Mouse (Mus musculus): Measurements from ENCODE around the gene Anks4b.

The Anks4b gene

DNA sequence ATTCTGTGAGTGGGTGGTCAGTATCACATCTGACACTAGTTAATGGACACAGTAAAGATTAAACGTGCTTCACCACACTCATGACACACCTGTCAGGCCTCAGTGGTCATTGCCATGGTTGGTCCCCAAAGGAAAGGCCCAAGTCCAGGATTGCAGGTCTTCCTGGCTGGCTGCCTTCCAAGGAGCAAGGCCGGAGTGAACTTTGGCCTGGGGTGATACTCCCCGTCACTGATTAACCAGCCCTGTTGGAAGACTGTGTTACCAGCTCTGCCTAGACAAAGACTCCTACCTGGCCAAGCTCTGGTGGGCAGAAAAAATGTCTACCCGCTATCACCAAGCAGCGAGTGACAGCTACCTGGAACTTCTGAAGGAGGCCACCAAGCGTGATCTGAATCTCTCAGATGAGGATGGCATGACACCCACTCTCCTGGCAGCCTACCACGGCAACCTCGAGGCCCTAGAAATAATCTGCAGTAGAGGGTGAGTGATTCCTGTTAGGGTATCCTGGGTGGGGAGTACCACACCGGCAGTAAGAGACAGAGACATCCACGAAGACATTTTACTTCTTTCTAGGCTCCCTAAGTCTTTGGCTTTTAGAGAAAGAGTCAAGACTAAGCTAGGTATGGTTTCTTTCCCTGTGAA lies at the start of gene Anks4b:
Anks4b (plus strand) TSS at position 256 of the 642 bp plus-strand sequence.
- DNase-seq = no peak

DNA sequence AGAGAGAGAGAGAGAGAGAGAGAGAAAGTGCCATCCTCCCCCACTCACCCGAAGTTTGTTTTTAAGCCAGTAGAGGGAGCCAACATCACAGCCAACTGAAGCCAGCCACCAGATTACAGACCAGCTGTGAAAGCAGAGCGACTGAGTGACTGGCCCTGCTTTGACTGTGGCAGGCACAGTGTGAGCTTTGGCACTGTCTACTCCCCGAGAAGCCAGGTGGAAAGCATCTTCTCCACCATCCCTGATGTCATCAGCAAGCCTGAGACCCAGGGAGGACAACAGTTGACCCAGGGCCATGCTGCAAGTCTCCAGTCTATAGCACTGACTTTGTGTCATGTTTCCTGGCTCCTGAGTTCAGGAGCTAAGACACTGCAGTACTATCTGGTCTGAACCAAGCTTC lies 48.8 kb upstream of the Anks4b start:
- DNase-seq = no peak

DNA sequence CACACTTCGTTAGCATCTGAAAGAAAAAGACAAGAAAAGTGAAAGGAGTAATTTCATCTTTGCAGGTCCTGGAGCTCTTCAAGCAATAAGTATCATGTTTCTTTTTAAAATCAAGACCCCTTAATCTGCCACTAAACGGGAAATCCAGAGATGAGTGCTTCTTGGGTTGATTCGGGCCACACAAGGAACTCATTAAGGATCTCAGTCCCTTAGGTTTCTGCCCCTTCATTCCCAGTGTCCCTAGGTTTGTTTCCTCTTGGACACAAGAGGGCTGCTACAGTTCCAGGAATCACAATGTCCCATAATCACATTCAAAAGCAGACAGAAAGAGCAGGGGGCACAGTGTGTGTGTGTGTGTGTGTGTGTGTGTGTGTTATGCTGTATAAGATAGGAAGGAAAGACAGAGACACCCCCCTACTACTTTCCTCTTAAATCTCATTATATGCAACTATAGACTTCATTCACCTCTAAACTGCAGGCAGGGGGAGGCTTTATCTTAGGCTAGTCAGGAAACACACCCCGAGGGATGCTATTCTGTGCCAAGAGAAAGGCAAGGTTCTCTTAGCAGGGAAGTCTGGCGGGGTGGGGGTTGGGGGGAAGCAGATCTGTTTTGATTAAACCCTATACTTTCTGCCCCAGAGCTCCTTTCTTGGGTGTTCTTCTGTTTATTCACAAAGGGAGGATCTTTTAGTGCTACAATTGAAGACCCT lies 46.5 kb upstream of the Anks4b start:
- DNase-seq = no peak

DNA sequence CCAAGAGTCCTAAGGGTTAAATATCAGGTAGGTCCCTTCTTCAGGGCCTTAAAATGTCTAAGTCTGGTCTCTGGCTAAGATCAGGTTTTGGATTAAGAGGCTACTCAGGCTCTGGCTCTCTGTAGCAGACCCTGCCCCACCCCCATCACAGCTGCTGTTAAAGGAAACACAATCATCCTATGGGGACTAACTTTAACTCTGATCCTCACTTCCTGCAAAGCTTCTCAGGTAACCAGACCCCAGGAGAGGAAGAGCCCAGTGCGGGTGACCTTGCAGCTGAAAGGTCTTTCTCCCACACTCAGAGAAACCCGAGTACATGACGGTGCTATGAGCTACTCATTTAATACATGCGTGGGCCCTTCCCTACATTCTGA lies 46.0 kb upstream of the Anks4b start:
- no peak for DNase-seq

DNA sequence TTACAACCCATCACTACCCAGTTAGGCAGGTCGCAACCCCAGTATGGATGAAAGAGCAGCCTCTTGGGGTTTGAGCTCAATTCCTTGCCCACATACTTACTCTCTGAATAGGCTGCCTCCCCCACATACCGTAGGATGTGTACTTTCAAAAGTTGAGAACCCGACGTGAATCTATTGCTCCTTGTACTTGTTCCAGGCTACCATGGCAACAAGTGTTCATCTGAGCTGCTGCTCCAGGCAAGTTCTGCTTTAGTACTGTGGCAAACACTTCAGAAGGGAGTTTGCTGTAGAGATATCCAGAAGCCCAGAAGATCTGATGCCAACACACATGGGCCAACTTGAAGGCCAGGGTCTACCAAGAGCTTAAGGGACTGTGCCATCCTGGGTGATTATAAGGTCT lies 44.7 kb upstream of the Anks4b start:
- no peak for DNase-seq

DNA sequence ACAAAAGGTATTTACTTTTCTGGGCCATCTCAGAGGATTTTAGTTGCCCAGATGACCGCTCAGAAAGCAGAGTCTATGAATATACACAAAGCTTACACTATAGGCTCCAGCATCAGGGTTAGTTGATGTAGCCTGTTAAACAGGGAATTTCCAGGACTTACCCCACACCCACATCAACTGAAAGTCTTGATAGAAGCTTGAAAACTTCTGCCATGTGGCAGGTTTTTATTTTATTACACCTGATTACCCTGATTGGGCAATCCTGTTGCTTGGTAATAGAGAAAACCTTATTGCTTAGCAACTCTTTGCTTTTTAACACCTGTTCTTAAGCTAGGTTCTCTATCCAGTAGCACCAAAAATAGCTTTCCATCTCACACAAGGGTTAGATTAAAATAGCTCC lies 30.9 kb upstream of the Anks4b start:
- DNase-seq = no peak

DNA sequence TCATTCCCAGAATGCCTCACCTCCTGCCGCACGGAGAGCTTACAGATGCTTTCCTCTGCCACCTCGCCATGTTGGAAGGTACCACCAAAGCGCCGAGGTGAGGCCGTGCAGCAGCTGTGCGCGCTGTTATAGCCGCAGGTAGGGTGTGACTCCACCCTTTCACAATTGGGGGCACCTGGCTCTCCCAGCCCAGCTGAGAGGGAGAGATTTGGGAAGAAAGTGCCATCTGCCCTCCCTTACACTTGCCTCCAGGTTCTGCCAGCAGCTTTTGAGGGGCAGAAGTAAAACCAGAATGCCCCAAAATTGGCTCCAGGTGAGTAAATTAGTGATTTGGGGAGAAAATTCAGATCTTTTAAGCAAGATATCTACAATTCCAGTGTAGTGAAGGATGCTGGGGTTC lies 28.5 kb upstream of the Anks4b start, which contains the start of gene Zp2:
Zp2 (minus strand) TSS at position 101 of the 400 bp plus-strand sequence.
- no peak for DNase-seq

DNA sequence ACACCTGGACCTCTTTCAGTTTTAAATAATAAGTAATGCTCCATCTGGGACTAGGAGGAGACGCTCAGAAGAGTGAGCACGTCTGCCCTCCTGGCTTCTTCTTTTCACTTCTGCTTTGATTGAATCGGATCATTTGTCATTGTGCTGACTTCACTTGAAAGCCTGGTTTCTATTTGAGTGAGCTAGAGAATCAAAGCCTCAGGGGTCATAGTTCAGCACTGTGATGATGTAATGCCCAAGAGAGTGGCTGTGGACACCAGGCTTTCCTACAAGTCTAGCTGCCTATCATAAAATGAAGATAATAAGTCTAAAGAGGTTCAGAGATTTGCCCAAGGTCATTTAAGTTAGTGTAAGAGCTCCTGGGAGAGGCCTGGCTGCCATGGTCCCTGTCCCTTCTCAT lies 23.4 kb upstream of the Anks4b start:
- no peak for DNase-seq

DNA sequence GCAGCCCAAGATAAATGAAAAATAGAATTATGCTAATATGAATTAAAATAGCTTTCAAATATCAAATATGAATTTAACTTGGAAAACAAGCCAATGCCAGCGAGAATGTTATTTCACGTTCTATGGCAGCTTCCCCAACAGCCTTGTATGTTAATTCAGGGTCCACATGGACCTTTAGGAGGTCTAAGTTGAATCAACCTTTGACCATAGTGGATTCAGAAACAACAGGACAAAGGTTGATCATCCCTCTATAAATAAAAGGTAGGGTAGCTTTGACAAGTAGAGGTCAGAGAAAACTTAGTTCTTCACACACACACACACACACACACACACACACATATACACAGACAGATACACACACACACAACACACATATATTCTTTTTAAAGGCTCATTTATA lies 22.8 kb upstream of the Anks4b start:
- DNase-seq = no peak

DNA sequence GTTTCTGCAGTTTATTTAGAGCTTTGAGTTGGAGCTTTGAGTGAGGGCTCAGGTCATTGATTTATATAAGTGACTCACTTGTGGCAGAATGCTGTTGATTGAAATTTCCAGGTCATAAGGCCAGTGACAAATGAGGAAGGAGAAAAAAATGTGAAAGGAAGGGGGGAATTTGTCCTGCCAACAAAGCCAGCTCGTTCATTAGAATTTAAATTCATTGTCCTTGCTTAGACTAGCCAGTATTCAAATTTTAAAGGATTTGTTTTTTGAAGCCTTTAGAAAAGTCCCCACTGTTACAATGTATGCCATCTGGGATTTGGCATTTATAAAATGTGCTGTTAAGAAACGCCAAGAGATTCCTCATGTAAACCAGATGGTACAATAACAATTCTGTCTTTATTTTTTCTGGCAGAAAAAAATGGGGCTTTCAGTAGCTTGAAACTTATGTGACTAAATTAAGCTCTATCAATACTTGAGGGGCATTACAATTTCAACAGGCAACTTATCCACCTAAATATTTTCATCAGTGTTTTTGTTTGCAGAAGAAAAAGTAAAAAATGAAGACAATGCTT lies 16.7 kb upstream of the Anks4b start:
- DNase-seq = no peak

DNA sequence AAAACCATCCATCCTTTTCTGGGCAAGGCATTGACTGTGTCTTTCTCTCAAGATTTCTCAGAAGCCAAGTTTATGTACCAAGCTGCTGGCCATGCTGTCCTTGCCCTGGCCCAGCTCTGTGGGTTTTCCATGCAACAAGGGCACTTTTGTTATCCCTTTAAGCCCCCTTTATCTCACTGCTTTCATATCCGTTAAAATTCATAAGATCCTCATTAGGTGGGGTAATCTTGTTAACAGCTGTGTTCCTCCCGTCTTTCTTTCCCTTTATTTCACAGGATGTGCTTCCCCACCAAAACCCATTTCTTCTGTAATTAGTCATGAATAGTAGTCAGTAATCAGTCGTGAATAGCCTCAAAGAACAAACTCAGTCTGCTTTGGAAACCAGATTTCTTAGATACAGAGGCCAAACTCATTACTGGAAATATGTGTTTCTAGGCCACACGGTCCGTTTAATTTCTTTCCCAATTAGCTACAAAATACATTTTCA lies 16.0 kb upstream of the Anks4b start:
- no peak for DNase-seq

DNA sequence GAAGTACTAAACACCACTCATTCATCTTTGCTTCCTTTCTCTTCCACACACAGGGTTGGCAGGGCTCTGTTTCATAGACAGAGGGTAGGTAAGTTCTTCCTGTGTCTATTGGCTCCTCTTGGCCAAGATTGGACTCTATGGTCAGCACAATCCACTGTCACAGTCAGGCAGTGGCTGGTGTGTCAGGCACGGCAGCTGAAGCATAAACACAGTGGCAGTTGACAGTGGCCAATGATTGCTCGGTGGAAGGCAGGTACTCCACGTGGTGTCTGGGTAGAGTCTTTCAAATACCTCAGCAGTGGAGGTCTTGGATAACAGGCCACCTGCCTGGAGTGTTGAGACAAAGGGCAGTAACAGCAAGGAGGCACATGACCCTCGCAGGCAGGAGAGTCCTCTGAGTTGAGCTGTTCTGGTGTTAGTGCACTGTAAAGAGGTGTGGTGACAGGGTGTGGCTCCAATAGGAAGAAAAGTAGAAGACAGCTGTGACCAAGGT lies 15.5 kb upstream of the Anks4b start:
- DNase-seq = no peak

DNA sequence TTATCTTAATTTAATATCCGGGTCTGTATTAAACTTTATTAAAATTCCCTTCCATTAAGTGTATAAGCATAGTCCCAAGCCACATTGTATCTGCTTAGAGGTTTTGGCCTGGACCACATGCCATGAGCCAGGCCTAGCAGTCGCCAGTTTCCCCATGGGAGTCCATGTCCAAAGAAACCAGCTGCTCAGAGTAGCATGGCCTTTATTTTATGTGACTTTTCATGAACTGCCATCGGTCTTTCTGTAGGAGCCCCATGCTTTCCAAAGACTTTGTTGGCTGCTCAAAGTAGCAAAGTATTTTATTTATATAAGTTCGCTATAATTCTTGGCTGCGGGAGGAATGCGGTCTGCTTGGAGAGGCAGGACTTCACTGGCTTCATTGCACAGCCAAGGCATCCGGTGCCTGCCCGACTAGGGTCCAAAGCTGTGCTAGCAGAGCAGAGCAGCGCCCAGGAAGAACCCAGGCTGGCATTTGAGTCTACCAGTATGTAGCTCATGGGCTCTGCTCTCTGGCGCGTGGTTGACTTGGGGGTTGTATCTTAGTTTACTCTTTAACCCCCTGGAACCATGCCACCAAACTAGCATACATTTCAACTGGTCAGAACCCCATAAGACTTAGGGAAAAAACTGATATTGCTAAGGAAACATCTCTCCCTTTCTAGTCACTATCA lies 9.9 kb upstream of the Anks4b start:
- DNase-seq = no peak

DNA sequence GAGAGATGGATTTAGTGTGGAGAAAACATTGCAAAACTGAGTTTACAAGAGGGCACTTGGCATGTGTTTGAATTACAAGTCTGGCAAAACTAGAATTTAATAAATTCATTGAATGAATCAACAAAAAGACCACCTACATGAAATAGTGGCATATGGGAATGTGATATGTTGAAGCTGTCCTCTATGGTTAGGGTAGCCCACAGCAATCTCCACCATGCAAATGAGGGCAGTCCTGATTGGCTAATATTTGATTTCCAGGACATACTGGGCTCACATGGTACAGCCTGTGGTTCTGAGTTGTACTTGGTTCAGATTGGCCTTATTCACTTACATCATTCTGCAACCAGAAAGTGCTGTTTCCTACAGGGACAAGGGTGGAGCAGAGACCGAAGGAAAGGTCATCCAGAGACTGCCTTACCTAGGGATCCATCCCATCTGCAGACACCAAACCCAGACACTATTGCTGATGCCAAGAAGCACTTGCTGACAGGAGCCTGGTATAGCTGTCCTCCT lies 1.4 kb upstream of the Anks4b start:
- DNase-seq = no peak

DNA sequence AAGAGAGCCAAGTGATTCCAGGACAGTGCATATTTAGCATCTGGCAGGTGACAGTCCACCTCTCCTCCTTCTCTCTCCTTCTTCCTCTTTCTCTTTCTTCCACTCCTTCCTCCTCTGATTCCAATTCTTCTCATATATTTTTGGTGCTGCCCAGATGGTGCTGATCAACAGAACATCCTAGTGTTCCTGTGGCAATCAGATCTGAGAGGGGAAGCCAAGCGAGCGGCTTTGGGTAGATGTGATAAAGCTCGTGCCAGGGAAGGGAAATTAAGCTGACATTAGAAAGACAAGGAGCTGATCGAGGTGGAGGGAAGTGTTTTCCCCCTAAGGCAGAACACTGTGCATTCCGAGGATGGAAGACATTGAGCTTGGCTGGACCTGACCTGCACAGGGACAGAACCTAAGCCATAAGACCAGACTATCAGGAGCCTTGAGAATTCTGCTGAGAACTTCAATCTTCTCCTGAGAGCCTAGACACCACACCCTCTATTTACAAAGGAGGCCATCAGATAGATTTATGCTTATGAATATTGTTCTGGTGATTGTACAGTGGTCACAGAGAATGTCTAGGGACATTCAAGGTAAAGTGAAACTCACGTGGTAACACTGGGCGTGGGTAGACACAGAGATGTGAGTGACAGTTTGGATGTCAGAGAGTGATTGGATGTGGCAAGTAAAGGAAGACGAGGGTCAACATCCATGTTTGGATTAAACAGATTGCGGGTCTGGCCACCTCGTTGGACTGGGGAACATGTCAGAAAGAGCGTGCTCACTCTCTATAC lies 1.3 kb downstream of the Anks4b start:
- no peak for DNase-seq

DNA sequence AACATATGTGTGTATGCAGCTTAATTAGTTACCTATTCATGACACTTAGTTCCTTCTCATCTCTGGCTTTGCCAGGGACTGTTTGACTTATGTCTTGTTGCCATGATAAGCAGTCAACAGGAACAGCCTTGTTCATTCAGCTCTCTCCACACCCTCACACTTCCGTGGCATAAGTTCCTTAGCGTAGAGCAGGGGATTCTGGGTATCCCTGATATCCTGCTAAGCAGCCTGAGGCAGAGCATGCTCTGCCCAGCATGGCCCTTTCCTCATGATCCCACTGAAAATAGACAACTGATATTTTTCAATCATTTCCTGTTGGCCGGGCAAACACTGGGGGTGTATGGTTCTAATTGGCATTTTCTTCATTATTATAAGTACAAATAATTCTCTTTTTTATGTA lies 4.0 kb downstream of the Anks4b start:
- no peak for DNase-seq

DNA sequence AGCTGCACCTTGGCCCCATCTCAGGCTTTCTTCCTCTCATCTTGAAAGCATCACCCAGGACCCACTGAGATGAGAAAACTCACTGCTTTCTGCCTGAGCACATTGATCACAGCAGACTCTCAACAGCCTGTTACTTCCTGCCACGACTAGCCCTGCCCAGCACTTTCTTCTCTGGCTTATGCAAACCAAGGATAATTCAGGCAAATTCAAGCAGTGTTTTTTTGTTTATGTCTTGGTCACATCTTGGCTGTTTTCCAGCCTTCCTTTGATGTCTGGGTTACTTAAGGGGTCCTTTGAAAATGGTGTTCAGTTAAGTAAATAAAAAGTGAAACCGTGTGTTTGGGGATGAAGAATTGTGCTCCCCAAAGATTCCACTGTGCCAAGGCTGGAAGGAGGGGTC lies 5.3 kb downstream of the Anks4b start:
- DNase-seq = no peak

DNA sequence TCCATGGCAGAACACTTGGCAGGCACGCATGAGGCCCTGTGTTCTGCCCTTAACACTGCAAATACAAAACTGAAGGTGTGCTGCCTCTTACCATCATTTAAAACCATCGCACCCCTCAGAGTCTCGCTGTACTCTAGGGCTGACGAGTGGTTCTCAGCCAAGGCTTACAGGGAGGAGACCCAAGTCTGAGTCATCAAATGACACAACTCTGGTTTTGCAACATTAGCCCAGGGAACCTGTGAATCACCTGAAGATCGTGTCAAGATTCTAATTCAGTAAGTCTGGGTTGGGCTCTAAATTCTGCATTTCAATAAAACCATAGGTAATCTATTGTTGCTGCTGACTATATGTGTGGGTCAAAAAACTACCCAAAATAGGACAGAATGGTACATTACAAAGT lies 6.9 kb downstream of the Anks4b start:
- no peak for DNase-seq

DNA sequence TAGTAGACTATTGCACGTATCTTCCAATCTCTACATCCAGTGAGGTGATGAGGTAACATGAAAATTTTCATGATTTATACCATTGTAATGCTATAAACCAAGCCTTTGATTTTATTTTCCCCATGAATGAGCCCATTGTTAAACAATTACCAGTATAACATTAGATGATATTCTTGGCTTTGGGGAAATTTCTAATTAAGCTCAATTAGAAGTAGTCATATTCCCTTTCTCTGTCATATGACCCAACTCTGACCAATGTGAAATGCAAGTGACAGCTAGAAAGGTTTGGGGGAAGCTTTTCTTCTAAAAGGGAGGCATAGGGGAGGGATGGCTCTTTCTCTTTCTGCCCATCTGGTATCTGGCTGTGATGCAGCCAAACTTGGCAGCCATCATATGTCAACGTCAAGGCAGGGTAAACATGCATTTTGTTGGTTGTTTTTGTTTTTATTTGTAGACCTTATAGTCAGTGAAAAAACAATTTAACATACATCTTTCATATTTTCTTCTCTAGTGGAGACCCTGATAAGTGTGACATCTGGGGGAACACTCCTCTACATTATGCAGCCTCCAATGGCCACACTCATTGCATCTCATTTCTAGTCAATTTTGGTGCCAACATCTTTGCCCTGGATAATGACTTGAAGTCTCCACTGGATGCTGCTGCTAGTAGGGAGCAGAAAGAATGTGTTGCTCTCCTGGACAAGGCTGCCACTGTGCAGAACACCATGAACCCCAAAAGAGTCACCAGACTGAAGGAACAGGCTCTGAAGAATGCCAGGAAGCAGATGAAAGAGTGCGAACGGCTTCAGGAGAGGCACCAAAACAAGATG lies 8.0 kb downstream of the Anks4b start:
- no peak for DNase-seq

DNA sequence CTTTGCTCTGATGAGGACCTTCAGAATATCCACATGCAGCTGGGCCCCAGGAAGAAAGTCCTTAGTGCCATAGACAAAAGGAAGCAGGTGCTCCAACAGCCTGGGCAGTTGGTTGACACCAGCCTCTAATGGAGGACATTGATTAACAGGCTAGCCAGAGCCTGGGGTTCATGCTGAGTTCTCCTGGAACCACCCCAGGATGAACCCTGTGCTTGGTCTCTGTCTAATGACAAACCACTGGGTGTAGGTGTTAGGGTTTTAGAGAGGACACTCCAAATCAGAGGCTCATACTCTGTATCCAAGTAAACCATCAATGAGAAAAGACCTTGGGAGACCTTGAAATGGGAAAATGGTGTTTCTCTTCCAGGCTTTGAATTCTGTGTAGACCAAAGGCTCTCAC lies 9.2 kb downstream of the Anks4b start:
- DNase-seq = no peak

DNA sequence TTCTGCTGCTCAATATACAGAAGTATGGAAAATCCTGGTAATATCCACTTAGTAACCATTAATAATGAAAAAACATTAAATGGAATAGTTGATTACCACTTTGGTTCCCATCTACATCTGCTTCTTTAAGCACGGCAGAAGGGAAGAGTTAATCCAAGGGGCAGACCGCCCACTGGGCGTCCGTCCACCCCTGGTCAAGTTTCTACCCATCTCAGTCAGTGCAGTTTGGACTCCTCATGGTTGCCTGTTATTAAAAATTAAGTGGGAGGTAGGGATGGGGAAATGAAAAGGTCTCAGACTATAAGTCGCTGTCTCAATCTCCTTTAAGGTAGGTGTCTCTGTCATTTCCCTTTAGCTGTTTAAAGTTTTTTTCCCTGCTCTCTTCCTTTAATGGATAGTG lies 15.3 kb downstream of the Anks4b start:
- no peak for DNase-seq
